9 mouse cellular contexts compared by ENCODE assay signal in the genomic region with DNA sequence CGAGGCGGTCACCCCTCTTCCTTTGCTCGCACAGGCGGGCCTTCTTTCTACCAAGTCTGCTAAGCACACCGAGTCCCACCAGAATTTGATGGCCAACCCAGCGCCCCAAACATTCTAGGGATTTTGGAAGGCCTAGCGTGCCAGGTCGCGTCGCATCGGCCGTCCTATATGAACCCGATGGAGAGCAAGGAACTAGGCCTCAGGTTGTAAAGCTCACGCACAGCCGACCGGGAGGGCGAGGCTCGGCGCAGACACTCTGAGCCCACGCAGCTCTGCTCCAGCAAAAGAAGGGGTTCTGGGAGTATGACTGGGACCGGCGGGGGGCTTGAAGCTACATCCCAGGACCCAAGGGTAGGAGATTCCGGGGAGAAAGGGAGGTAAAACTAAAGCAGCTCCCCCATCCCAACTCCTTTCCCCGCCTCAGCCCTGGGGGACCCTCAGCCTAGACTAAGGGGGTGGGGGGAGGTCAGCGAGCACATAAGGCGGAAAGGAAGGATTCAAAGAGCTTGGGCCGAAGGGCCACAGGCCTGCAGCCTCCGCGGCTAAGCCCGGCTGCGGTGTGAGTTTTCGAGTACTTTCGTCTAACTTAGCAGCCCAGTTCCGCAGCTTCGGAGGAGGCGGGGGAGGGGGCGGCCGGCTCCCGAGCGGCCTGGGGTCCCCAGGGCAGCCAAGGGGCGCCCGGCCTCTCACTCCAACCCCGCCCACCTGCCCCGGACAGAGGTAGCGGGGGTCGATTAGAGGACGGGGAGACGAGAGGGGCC. TPM values are rescaled to one million over a fixed set of nuclear protein-coding genes. Genes with fewer than 3 reads are reported as not detected.
DNase-seq lines count a peak whose midpoint lies in the region; ATAC-seq lines count a peak whose summit lies in the region.
"Had no signal": no experiment of that assay in that cellular context is flagged by ENCODE, and none has a peak within 500 bp of the region (broad histone marks: within the 10 kb centered on the region; RNA-seq: fewer than 3 reads in every experiment).

No protein-coding gene starts in this region.

- peak; percentile 23 for DNase-seq in gastrocnemius, postnatal 10 days
- no peak for DNase-seq in gastrocnemius, adult 18-20 months (ENCODE audit: low spot score)
- peak; percentile 31 to 54 for DNase-seq in B cell, adult 2 months
- no peak for DNase-seq in left cerebral cortex, postnatal 4 days
- no peak for DNase-seq in T-cell, adult 2 months (ENCODE audit: low spot score)

- WGBS in embryonic facial prominence, embryonic 15.5 days: 10% methylated on average over 40 of the region's 48 CpGs
- WGBS in kidney, embryonic 14.5 days: 3% methylated on average over 47 of the region's 48 CpGs
- WGBS in midbrain, embryonic 16.5 days: 5% methylated on average over 47 of the region's 48 CpGs

- peak overlapping the region; percentile 33 for H3K9ac ChIP-seq in embryonic facial prominence, embryonic 15.5 days
- no peak overlapping the region for H3K9ac ChIP-seq in kidney, embryonic 14.5 days (ENCODE audit: low read depth, low read length)
- peak overlapping the region; percentile 43 for H3K9ac ChIP-seq in midbrain, embryonic 16.5 days (ENCODE audit: low read depth, low read length)

- no peak for ATAC-seq in embryonic facial prominence, embryonic 15.5 days (ENCODE audit: insufficient number of reproducible peaks, low FRiP score, low TSS enrichment, low read depth)
- no peak for ATAC-seq in kidney, embryonic 14.5 days (ENCODE audit: low FRiP score, low TSS enrichment)
- no peak for ATAC-seq in midbrain, embryonic 16.5 days

- peak overlapping the region; percentile 92 for H3K4me2 ChIP-seq in embryonic facial prominence, embryonic 15.5 days (replicated peaks)
- peak overlapping the region; percentile 88 for H3K4me2 ChIP-seq in kidney, embryonic 14.5 days (replicated peaks; ENCODE audit: low read depth, low read length)
- peak overlapping the region; percentile 63 for H3K4me2 ChIP-seq in midbrain, embryonic 16.5 days (ENCODE audit: low read length)

- H3K4me3 ChIP-seq in embryonic facial prominence, embryonic 15.5 days (replicated peaks): peak overlapping the region; percentile 53
- peak overlapping the region; percentile 48 for H3K4me3 ChIP-seq in kidney, embryonic 14.5 days (ENCODE audit: low read length)
- H3K4me3 ChIP-seq in midbrain, embryonic 16.5 days (ENCODE audit: low read depth, low read length): peak overlapping the region; percentile 49
- H3K4me3 ChIP-seq: erythroblast, embryonic 14.5 days had no signal

- peak overlapping the region; percentile 56 for H3K27ac ChIP-seq in embryonic facial prominence, embryonic 15.5 days (replicated peaks)
- no peak overlapping the region for H3K27ac ChIP-seq in kidney, embryonic 14.5 days (ENCODE audit: low read depth, low read length)
- peak overlapping the region; percentile 58 for H3K27ac ChIP-seq in midbrain, embryonic 16.5 days (ENCODE audit: low read length)

- no peaks in the 10 kb centered on the region for H3K9me3 ChIP-seq in embryonic facial prominence, embryonic 15.5 days (replicated peaks)
- H3K9me3 ChIP-seq in kidney, embryonic 14.5 days (ENCODE audit: control insufficient read depth, low read length): no peaks in the 10 kb centered on the region
- no peaks in the 10 kb centered on the region for H3K9me3 ChIP-seq in midbrain, embryonic 16.5 days (replicated peaks; ENCODE audit: control insufficient read depth, low read length, poor library complexity, severe bottlenecking)

- H3K36me3 ChIP-seq in embryonic facial prominence, embryonic 15.5 days: no peaks in the 10 kb centered on the region
- H3K36me3 ChIP-seq in kidney, embryonic 14.5 days (ENCODE audit: control insufficient read depth, insufficient read depth, low read length): no peaks in the 10 kb centered on the region
- 0 out of 2 replicates have a peak, but pooled peaks cover 2% of the 10 kb centered on the region for H3K36me3 ChIP-seq in midbrain, embryonic 16.5 days (ENCODE audit: control insufficient read depth, insufficient read depth, low read length)

- intact Hi-C loops in left cerebral cortex, postnatal 4 days (cut with DNase I): loop anchor here (5.0 kb wide), 1 partner anchor 147 kb away; no protein-coding TSS in a partner anchor

- peaks cover 76% of the 10 kb centered on the region for H3K27me3 ChIP-seq in embryonic facial prominence, embryonic 15.5 days
- H3K27me3 ChIP-seq in kidney, embryonic 14.5 days (ENCODE audit: control insufficient read depth, insufficient read depth, low read length): peaks cover 88% of the 10 kb centered on the region
- H3K27me3 ChIP-seq in midbrain, embryonic 16.5 days (ENCODE audit: control insufficient read depth, insufficient read depth, low read depth, low read length): peaks cover 28% of the 10 kb centered on the region

- peaks cover 54% of the 10 kb centered on the region for H3K4me1 ChIP-seq in embryonic facial prominence, embryonic 15.5 days
- H3K4me1 ChIP-seq in kidney, embryonic 14.5 days (ENCODE audit: control insufficient read depth, insufficient read depth, low read length): peaks cover 15% of the 10 kb centered on the region; the same call in 1 of the 2 replicates
- peaks cover 17% of the 10 kb centered on the region for H3K4me1 ChIP-seq in midbrain, embryonic 16.5 days (ENCODE audit: control insufficient read depth, insufficient read depth, low read length)

RNA-seq across cellular contexts. Expression of a gene that starts 2.2 kb away (rescaled TPM):
- not detected for total RNA-seq in gastrocnemius, postnatal 10 days (2021)
- not detected for total RNA-seq in gastrocnemius, adult 18-20 months (2021)
- 9.3 and 12.7 TPM in 2 replicates for polyA plus RNA-seq in embryonic facial prominence, embryonic 15.5 days (2015; fragmentation: Nextera tagmentation; extraction: Ambion mirVana)
- not detected in 2 replicates for polyA plus RNA-seq in kidney, embryonic 14.5 days (2014; fragmentation: Nextera tagmentation; extraction: Ambion mirVana)
- polyA plus RNA-seq in midbrain, embryonic 16.5 days (2015; fragmentation: Nextera tagmentation; extraction: Ambion mirVana): 9.8 and 11.0 TPM in 2 replicates
- 10 to 100 TPM; 10.4 to 12.0 TPM for total RNA-seq in left cerebral cortex, postnatal 4 days (2021)
- polyA plus RNA-seq: erythroblast, embryonic 14.5 days had no signal

Comparison
In these comparisons a context has a peak if more than half of its experiments do, and no peak if none do; other contexts are left out.
1. DNase-seq: peak in gastrocnemius, postnatal 10 days (single experiment) and B cell, adult 2 months (2 of 2); none in gastrocnemius, adult 18-20 months (single experiment), left cerebral cortex, postnatal 4 days (single experiment) and T-cell, adult 2 months (single experiment).
2. RNA of a gene that starts 2.2 kb away (total RNA-seq): 10.4 to 12.0 TPM in left cerebral cortex, postnatal 4 days; not detected in gastrocnemius, postnatal 10 days and not detected in gastrocnemius, adult 18-20 months; every median in the first group is over 10 times any median in the second.
3. Peak in every context shown above with its lines, with median percentiles within 50 percentile points of each other: H3K4me2 ChIP-seq and H3K4me3 ChIP-seq.